Mouse (Mus musculus): ENCODE data around the gene Coa5.

DNA sequence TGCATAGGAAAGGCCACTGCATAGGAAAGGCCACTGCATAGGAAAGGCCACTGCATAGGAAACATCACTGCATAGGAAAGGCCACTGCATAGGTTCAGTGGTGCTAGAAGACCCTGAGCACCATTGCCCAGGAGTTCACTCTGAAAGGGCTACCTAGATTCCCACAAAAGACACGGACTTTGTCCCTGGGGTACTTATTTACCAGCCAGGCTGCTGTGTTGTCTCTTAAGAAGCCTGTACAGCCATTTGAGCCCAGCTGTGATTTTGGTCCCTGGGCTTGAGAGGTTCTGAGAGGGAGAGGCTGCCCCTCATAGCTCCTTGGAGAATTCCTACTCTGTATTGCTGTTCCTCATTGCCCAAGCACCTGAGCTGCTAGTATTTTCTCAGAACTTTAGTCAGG lies 33.4 kb downstream of the Coa5 start:
- TF ChIP-seq CTCF (IDR thresholded peaks at IDR 0.05; ENCODE audit: borderline replicate concordance, control insufficient read depth, extremely low read depth, insufficient read depth, low read length, poor library complexity) (no peak), POLR2A (IDR thresholded peaks at IDR 0.05; ENCODE audit: control insufficient read depth, extremely low read depth, insufficient read depth, low read length, poor library complexity) (no peak)

All from thymus, adult 2 months (tissue).